Mouse (Mus musculus): ENCODE results near the gene Htra1. TPM values are rescaled to one million over a fixed set of nuclear protein-coding genes. Genes with fewer than 3 reads are reported as not detected.

Gene Htra1
- polyA plus RNA-seq, 1 experiment = 98.2 TPM

GRCm38 (mm10) chr7:130896064-130896463, 39.8 kb upstream of the Htra1 start:
- Histone ChIP-seq H3K4me1 (ENCODE audit: control insufficient read depth, insufficient read depth, low read length) (peaks cover 8% of the 10 kb centered on the region; the same call in 1 of the 2 replicates), H3K36me3 (ENCODE audit: control insufficient read depth, insufficient read depth, low read length) (peaks cover 4% of the 10 kb centered on the region; the same call in 1 of the 2 replicates), H3K27ac (ENCODE audit: insufficient read depth, low read depth, low read length) (no peak overlapping the region), H3K27me3 (replicated peaks; ENCODE audit: control insufficient read depth, insufficient read depth, low read length) (no peaks in the 10 kb centered on the region), H3K4me3 (ENCODE audit: insufficient read depth, low read depth, low read length) (no peak overlapping the region)
- 84% methylated on average over 3 of the region's 3 CpGs for WGBS
- TF ChIP-seq CTCF (conservative IDR thresholded peaks at IDR 0.05; ENCODE audit: insufficient read depth, insufficient read length, low read depth, low read length) (no peak), POLR2A (IDR thresholded peaks at IDR 0.05; ENCODE audit: low read depth, low read length) (no peak)
- no peak for DNase-seq

GRCm38 (mm10) chr7:130897201-130897600, 38.7 kb upstream of the Htra1 start:
- 92% methylated on average over 10 of the region's 10 CpGs for WGBS
- peaks cover 4% of the 10 kb centered on the region; the same call in 1 of the 2 replicates for H3K36me3 ChIP-seq (ENCODE audit: control insufficient read depth, insufficient read depth, low read length)
- no peak overlapping the region for H3K4me3 ChIP-seq (ENCODE audit: insufficient read depth, low read depth, low read length)

GRCm38 (mm10) chr7:130898373-130898772, 37.5 kb upstream of the Htra1 start:
- H3K36me3 ChIP-seq (ENCODE audit: control insufficient read depth, insufficient read depth, low read length) = peaks cover 8% of the 10 kb centered on the region
- peak; percentile 33 for DNase-seq

More at GRCm38 (mm10) chr7:130897201-130897600, 38.7 kb upstream of the Htra1 start:
- Histone ChIP-seq H3K4me1 (ENCODE audit: control insufficient read depth, insufficient read depth, low read length) (peaks cover 10% of the 10 kb centered on the region; the same call in 1 of the 2 replicates), H3K27ac (ENCODE audit: insufficient read depth, low read depth, low read length) (no peak overlapping the region), H3K27me3 (replicated peaks; ENCODE audit: control insufficient read depth, insufficient read depth, low read length) (no peaks in the 10 kb centered on the region)
- DNase-seq = no peak
- no peak for TF ChIP-seq CTCF (conservative IDR thresholded peaks at IDR 0.05; ENCODE audit: insufficient read depth, insufficient read length, low read depth, low read length)
- TF ChIP-seq POLR2A (IDR thresholded peaks at IDR 0.05; ENCODE audit: low read depth, low read length) = no peak

GRCm38 (mm10) chr7:130900233-130900848, 35.6 kb upstream of the Htra1 start:
- DNase-seq = no peak
- Histone ChIP-seq H3K4me3 (ENCODE audit: insufficient read depth, low read depth, low read length) (no peak overlapping the region), H3K27me3 (replicated peaks; ENCODE audit: control insufficient read depth, insufficient read depth, low read length) (no peaks in the 10 kb centered on the region), H3K27ac (ENCODE audit: insufficient read depth, low read depth, low read length) (peak overlapping the region; percentile 37; the same call in 1 of the 2 replicates), H3K4me1 (ENCODE audit: control insufficient read depth, insufficient read depth, low read length) (peaks cover 2% of the 10 kb centered on the region; the same call in 1 of the 2 replicates), H3K36me3 (ENCODE audit: control insufficient read depth, insufficient read depth, low read length) (peaks cover 9% of the 10 kb centered on the region)
- 90% methylated on average over 5 of the region's 5 CpGs for WGBS
- TF ChIP-seq POLR2A (IDR thresholded peaks at IDR 0.05; ENCODE audit: low read depth, low read length) (no peak), CTCF (conservative IDR thresholded peaks at IDR 0.05; ENCODE audit: insufficient read depth, insufficient read length, low read depth, low read length) (no peak)

More at GRCm38 (mm10) chr7:130898373-130898772, 37.5 kb upstream of the Htra1 start:
- Histone ChIP-seq H3K4me1 (ENCODE audit: control insufficient read depth, insufficient read depth, low read length) (peaks cover 10% of the 10 kb centered on the region; the same call in 1 of the 2 replicates), H3K27me3 (replicated peaks; ENCODE audit: control insufficient read depth, insufficient read depth, low read length) (no peaks in the 10 kb centered on the region), H3K27ac (ENCODE audit: insufficient read depth, low read depth, low read length) (no peak overlapping the region), H3K4me3 (ENCODE audit: insufficient read depth, low read depth, low read length) (no peak overlapping the region)
- WGBS = 77% methylated on average over 4 of the region's 4 CpGs
- no peak for TF ChIP-seq POLR2A (IDR thresholded peaks at IDR 0.05; ENCODE audit: low read depth, low read length)
- no peak for TF ChIP-seq CTCF (conservative IDR thresholded peaks at IDR 0.05; ENCODE audit: insufficient read depth, insufficient read length, low read depth, low read length)

- no peak for DNase-seq
- TF ChIP-seq CTCF (conservative IDR thresholded peaks at IDR 0.05; ENCODE audit: insufficient read depth, insufficient read length, low read depth, low read length) = no peak
- no peak for TF ChIP-seq POLR2A (IDR thresholded peaks at IDR 0.05; ENCODE audit: low read depth, low read length)
- peaks cover 5% of the 10 kb centered on the region for H3K36me3 ChIP-seq (ENCODE audit: control insufficient read depth, insufficient read depth, low read length)
Observed at GRCm38 (mm10) chr7:130902929-130903328, 33.0 kb upstream of the Htra1 start.

GRCm38 (mm10) chr7:130903505-130904074, 32.3 kb upstream of the Htra1 start:
- peaks cover 2% of the 10 kb centered on the region; the same call in 1 of the 2 replicates for H3K4me1 ChIP-seq (ENCODE audit: control insufficient read depth, insufficient read depth, low read length)
- no peak for DNase-seq
- no peak overlapping the region for H3K27ac ChIP-seq (ENCODE audit: insufficient read depth, low read depth, low read length)
- TF ChIP-seq POLR2A (IDR thresholded peaks at IDR 0.05; ENCODE audit: low read depth, low read length) = no peak
- TF ChIP-seq CTCF (conservative IDR thresholded peaks at IDR 0.05; ENCODE audit: insufficient read depth, insufficient read length, low read depth, low read length) = no peak
- H3K27me3 ChIP-seq (replicated peaks; ENCODE audit: control insufficient read depth, insufficient read depth, low read length) = no peaks in the 10 kb centered on the region
- peaks cover 5% of the 10 kb centered on the region for H3K36me3 ChIP-seq (ENCODE audit: control insufficient read depth, insufficient read depth, low read length)
- WGBS = 76% methylated on average over 16 of the region's 16 CpGs
- no peak overlapping the region for H3K4me3 ChIP-seq (ENCODE audit: insufficient read depth, low read depth, low read length)

More at GRCm38 (mm10) chr7:130902929-130903328, 33.0 kb upstream of the Htra1 start:
- Histone ChIP-seq H3K27ac (ENCODE audit: insufficient read depth, low read depth, low read length) (no peak overlapping the region), H3K4me3 (ENCODE audit: insufficient read depth, low read depth, low read length) (no peak overlapping the region), H3K27me3 (replicated peaks; ENCODE audit: control insufficient read depth, insufficient read depth, low read length) (no peaks in the 10 kb centered on the region), H3K4me1 (ENCODE audit: control insufficient read depth, insufficient read depth, low read length) (peaks cover 2% of the 10 kb centered on the region; the same call in 1 of the 2 replicates)
- 92% methylated on average over 1 of the region's 1 CpGs for WGBS
